Mouse (Mus musculus) B cell, adult 2 months (primary cell): ENCODE measurements around the gene Frmd4a.

Experiments
- DNase-seq, 2 experiments: peaks; one replicate each; pipeline ENCODE4 v3.0.0; 2022

The Frmd4a gene

GRCm38 (mm10) chr2:4561196-4561595 lies 543.7 kb downstream of the Frmd4a start:
- no peak for DNase-seq

GRCm38 (mm10) chr2:4562373-4562772 lies 544.9 kb downstream of the Frmd4a start:
- DNase-seq, result no peak

- no peak for DNase-seq
Measured at GRCm38 (mm10) chr2:4562826-4563225, 545.3 kb downstream of the Frmd4a start.

GRCm38 (mm10) chr2:4563322-4563721 lies 545.8 kb downstream of the Frmd4a start:
- DNase-seq, result no peak

- no peak for DNase-seq
Measured at GRCm38 (mm10) chr2:4566260-4566955, 548.9 kb downstream of the Frmd4a start.

GRCm38 (mm10) chr2:4566956-4567680 lies 549.6 kb downstream of the Frmd4a start:
- DNase-seq, result no peak

- no peak for DNase-seq
Measured at GRCm38 (mm10) chr2:4568967-4569366, 551.5 kb downstream of the Frmd4a start.

GRCm38 (mm10) chr2:4570186-4570861 lies 552.8 kb downstream of the Frmd4a start:
- no peak for DNase-seq

GRCm38 (mm10) chr2:4572498-4573263 lies 555.2 kb downstream of the Frmd4a start:
- no peak for DNase-seq

GRCm38 (mm10) chr2:4573386-4573785 lies 555.9 kb downstream of the Frmd4a start:
- DNase-seq, result no peak

- DNase-seq, result no peak
Measured at GRCm38 (mm10) chr2:4574251-4574650, 556.7 kb downstream of the Frmd4a start.

GRCm38 (mm10) chr2:4575163-4575562 lies 557.6 kb downstream of the Frmd4a start:
- no peak for DNase-seq

GRCm38 (mm10) chr2:4575975-4576374 lies 558.5 kb downstream of the Frmd4a start:
- DNase-seq, result no peak

- no peak for DNase-seq
Measured at GRCm38 (mm10) chr2:4578291-4578690, 560.8 kb downstream of the Frmd4a start.

GRCm38 (mm10) chr2:4579357-4580068 lies 562.0 kb downstream of the Frmd4a start:
- no peak for DNase-seq

- DNase-seq, result no peak
Measured at GRCm38 (mm10) chr2:4580666-4581065, 563.1 kb downstream of the Frmd4a start.

GRCm38 (mm10) chr2:4582930-4583329 lies 565.4 kb downstream of the Frmd4a start:
- no peak for DNase-seq

GRCm38 (mm10) chr2:4584252-4584651 lies 566.7 kb downstream of the Frmd4a start:
- no peak for DNase-seq

- DNase-seq, result no peak
Measured at GRCm38 (mm10) chr2:4586245-4586644, 568.7 kb downstream of the Frmd4a start.

GRCm38 (mm10) chr2:4587685-4588409 lies 570.3 kb downstream of the Frmd4a start:
- DNase-seq, result no peak

- no peak for DNase-seq
Measured at GRCm38 (mm10) chr2:4591647-4592046, 574.1 kb downstream of the Frmd4a start.

- DNase-seq, result no peak
Measured at GRCm38 (mm10) chr2:4592666-4593065, 575.1 kb downstream of the Frmd4a start.
